Mouse (Mus musculus): ENCODE data around the gene St8sia1.

DNA sequence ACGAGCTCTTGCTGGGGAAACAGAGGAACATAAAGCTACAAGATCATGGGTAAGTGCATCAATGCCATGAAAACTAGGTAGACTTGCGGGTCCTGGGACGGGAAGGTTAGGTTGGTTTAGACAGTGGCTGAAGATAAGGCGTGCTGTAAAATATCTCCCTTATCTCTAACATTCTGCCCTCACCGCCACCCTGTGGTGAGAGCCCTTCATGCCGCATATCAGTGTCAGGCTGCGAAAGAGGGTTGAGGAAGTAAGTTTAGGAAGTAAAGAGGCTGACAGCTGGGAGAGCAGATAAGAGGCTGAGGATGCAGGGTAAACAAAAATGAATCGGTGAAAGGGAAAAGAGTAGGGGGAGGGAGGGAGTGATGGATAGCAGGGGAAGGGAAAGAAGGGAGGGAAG is 133.0 kb downstream of the St8sia1 start:
- TF ChIP-seq POLR2A (IDR thresholded peaks at IDR 0.05; ENCODE audit: low read depth, low read length) (no peak), CTCF (IDR thresholded peaks at IDR 0.05; ENCODE audit: extremely low read depth, insufficient read depth, insufficient read length, insufficient replicate concordance) (no peak)

Data from spleen, adult 2 months (tissue).